Mouse (Mus musculus) MN1 (cell line): ENCODE results near the gene Gna13.

Experiments used
- DNase-seq: peaks from one replicate; pipeline ENCODE4 v3.0.0-alpha.2; 2016; ENCODE audit warnings: low spot score

The Gna13 gene

DNA sequence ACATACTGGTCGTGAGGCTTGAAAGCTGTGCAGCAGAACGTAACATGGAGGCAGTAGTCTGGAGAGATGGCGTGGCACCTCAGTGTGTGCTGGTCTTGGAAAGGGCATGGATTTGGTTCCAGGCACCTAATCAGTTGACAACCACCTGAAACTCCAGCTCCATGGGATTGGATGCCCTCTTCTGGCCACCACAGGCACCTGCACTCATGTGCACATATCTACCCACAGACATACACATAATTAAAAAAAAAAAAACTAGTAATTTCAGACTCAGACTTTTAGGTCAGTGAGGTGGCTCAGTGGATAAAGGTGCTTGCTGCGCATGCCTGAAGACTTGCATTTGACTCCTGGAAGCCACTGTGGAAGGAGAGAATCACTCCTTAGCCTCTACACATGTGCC is 59.6 kb downstream of the Gna13 start:
- no peak for DNase-seq

DNA sequence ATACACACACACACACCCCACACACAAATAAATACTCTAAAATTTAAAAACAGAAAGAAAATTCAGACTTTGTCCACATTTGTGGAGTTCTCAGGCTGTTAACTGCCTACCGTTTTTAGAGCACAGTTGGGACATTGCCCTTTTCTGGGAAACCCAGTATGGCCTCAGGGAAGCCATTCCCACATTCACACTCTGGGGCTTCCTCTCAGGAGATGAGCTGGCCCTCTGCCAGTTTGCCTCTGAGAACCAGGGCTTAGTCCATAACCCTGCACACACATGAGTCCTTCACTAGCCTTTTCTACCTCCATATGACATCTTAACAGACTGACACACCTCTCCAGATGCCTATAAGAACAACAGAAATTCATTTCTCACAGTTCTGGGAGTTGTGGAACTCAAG is 60.7 kb downstream of the Gna13 start:
- no peak for DNase-seq

DNA sequence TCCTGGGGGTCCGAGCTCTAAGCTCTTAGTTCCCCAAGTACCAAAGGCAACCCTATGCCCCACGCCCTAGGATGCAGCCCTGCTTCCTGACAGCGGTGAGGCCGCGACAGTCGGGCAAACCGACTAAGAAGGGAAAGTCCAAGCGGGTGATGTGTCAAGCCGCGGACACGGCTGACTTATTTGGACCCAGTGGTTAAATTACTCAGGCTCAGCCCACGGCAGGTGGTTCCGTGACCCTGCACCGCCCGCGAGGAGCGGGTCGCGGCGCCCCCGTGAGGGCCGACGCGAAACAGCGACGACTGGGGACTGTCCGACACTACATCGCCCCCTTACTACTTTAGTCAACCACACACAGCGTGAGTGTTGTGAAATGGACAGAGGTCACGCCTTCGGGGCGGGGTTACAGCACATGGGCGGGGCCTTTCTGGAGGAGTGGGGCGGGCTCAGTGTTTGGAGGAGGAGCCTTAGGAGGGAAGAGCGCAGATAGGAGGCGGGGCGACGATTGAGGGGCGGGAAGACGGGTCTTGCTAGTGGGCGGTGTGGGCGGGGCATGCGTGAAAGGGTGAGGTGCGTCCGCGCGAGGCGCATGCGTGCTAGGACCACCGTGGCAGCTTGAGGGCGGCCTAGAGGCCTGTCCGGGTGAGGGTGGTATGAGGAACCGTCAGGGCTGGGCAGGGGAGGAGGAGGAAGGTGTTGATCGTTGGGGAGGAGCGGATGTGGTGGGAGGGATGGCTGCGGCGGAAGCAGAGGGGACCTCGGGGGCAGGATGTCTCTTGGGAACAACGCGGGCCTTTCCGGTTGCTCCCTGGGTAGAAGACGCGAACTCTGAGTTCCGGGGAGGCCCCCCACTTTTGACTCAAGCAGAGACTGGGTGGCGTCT is 63.0 kb downstream of the Gna13 start, which contains the start of gene Amz2:
Gene Amz2, plus strand, starts transcription at position 555 of the 880 bp plus-strand sequence.
- peak; percentile 99 for DNase-seq

DNA sequence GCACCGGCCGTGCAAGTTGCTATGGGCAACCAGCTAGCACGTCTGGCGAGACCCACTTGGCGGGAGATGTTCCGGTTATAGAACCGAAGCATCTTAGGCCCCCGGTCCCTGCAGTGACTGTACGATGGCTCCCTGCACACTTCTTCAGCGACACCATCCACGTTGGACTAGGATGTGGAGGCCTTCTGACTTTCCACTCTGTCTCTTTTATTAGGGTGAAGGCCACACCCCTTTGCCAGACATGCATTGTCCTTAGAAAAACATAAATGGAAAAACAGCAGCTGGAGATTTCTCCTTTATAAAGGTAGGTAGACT is 63.6 kb downstream of the Gna13 start:
- no peak for DNase-seq

DNA sequence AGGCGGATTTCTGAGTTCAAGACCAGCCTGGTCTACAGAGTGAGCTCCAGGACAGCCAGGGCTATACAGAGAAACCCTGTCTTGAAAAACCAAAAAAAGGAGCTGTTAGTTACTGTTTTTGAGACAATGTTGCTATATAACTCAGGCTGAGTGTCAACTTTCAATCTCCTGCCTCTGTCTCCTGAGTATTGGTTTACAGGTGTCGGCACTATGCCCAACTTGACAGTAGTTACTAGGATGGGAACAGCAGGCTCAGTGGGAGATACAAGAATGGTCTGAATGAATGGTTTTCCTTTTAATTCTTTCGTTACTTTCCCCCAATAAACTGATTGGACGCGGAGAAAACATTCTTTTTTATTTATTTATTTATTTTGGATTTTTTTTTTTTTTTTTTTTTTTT is 64.7 kb downstream of the Gna13 start:
- no peak for DNase-seq

DNA sequence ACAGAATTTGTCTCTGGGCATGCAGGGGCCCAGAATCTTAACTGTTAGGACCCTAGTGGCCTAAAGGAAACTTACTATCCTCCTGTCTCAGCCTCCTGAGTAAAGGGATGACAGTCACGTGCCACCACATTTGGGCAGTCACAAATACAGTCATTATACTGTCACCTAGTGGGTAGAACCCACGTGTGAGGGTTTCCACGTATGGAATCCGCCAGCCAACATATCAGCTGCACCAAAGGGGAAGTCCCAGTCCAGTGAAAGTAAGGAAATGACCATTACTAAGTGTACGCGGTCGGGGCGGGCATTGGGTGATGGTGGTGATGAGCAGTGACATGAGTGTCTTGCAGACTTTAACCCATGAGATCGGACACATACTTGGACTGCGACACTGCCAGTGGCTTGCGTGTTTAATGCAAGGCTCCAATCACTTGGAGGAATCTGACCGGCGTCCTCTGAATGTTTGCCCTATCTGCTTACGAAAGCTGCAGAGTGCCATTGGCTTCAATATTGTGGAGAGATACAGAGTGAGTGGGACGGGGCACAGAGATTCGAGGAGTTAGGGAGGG is 71.7 kb downstream of the Gna13 start:
- no peak for DNase-seq

DNA sequence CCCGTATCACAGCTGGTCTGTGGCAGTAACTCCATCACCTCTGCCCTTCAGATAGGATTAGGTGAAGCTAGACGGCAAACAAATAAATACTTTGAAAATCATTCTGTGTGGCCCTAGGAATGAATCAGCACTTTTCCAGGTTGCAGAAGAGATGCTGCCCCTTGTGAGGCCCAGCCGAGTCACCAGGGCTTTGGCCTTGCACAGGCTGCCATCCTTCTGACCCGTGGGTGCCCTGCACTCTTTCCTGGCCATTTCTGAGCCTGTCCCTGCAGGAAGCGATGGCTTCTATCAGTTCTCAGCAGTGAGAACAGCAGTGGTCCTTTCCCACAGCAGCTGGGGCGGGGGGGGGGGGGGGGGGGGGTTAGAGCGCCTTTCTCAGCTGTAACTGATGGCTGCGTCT is 74.3 kb downstream of the Gna13 start:
- no peak for DNase-seq

DNA sequence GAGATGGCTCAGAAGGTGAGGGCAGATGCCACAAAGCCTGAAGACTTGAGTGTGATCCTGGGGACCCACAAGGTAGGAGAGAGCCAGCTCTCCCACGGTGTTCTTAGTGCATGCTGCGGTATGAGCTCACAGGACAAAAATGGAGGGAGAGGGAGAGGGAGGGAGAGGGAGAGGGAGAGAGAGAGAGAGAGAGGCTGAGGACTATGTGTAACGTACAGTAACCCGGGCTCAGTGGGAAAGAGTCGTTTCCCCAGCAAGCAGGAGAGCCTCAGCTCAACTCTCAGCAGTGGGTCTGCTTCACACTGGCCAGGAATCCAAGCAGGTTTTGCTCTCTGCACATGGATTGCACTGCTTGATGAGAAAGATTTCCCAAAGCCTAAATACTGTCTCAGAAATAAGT is 76.6 kb downstream of the Gna13 start:
- DNase-seq: peak; percentile 44

DNA sequence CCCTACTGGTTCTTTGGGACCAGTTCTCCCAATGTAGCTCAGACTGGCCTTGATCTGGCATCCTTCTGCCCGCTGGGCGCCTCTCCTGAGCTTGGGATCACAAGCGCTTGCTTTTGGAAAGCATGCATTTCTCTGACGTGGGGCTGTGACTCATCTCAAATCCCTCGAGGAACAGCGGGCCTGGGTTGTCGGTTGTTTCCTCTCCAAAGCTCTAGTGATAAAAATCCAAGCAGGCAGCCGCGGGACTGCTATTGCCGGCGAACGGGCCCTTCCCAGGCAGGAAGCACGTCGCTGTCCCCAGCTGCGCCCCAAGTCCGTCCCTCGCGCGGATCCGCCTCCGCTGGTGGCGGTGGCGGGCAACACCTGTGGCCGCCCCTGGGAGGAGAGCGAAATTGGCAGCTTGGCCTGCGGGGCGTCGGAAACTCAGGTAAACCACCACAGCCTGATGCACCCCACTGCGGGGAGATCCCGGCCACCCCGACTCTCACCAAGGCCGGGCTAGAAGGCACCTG is 77.3 kb downstream of the Gna13 start:
- peak; percentile 96 for DNase-seq

DNA sequence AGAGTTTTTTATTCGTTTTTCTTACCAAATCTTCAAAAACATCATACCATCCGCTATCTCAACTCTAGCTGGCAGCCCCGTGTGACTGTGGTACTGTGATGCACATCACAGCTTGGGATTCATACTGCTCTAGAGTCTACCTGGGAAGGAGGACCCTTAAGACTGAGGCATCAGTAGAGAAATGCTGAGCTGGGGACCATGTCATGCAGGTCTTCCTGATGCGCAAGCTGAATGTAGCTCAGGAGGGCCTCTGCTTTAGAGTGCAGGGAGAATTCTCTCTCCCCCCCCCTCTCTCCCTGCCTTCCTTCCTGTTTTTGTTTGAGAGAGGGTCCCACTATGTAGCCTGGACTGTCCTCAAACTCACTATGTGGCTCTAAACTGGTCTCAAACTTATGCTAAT is 78.0 kb downstream of the Gna13 start:
- no peak for DNase-seq

DNA sequence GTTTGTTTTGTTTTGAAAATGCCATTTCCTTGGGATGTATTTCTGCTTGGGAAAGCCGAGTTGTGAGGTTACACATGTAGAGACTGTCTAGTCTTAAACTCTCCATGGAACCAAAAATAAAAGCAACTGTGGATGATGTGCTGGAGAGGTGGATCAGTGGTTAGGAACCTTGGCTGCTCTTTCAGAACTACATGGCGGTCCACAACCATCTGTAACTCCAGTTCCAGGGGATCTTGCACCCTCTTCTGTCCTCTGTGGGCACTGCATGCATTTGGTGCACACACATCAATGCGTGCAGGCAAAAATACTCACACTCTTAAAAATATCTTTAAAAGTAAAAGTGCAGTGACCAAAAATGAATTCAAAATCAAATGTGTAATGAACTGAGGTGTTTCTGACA is 78.5 kb downstream of the Gna13 start:
- DNase-seq: peak; percentile 30

DNA sequence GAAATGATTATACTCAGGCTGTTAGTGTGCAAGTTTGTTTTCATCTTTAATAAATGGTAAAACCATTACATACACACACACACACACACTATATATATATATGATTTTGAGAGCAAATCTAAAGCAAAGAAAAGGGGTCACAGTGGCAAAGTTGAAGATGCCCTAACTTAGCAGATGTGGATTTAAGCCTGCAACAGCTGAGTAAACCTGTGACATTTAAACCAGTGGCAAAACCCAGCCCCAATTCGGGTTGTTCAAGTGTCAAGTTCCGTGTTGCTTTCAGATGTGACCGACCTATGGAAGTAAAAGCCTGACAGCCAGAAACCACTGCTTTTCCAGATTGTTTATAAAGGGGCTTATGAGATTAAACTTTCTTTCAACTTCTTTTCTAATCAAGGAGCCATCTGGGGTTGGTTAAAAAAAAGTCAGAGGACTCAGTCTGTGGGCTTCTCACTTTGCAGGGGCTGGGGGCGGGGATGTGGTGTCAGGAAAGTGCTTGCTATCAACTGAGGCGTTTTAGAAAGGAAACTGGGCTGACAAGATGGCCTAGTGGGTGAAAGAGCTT is 79.6 kb downstream of the Gna13 start:
- DNase-seq: no peak

DNA sequence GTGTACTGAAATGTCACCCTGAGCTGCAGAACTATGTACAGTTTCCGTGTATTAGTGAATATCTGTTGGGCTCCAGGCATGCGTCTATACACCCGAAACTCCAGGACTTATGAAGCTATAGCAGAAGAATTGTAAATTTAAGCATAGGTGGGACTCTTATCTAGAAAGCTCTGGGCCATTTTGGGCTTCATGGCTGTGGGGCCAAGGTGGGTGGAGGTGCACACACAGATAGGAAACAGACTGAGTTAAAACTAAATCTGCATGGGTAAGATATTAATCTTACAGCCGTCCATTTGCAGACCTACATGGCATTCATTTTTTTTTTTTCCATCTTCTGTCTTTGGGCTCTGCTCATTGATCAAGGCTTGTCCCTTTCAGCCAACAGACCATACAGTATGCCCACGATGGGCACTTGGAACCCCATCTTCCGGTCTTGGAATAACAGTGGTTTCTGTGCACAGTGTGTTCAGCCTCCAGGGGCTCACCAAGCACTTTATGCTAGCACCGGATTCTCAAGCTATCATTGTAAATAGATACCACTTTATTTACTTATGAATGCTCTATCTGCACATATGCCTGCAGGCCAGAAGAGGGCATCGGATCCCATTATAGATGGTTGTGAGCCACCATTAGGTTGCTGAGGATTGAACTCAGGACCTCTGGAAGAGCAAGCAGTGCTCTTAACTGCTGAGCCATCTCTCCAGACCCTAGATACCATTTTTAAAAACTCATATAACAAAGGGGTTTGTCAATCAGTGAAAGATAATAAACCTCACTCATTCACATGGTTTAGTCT is 81.0 kb downstream of the Gna13 start:
- DNase-seq: no peak

DNA sequence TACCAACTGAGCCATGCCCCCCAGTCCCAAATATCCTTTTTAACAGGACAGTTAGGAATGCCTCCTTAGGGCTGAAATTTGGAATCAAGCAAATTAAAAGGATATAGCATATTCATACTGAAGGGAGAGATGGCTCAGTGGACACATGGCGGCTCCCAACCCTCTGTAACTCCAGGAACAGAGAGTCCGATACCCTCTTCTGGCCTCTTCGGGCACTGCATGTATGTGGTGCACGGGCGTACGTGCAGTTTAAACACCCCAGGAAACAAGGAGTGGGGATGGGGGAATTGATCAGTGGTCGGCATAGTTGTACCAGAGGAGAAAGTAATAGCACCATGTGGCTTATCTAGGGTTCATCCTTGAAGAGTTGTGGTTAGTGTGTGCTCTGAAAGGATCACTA is 82.0 kb downstream of the Gna13 start:
- DNase-seq: no peak

DNA sequence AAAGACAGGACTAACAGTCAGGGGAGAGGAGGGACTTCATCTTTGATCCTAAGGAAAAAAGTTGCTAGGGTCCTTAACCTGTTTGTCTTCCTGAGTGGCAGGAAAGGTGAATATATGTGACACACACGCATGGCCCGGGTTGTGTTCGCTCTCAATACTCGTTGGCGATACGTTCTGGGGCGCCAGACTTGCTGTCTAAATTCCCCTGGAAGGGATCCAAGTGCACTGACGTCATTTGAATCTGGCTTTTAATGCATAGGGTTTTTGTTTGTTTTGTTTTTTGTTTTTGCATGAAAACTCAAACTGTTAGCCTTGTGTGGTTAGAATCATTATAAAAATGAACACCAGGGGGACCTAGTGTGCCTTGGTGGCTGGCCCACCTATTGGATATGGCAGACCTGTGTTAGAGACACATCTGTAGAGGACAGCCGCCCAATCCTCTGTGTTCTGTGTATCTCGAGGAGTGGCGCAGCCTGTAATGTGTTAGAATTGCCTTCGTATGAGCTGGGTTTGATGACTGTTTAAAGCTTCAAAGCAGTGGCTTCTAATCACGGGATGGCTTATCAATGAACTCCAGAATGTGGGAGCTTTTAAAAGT is 82.9 kb downstream of the Gna13 start:
- DNase-seq: peak; percentile 63
